ENCODE assay signal across 29 mouse cellular contexts in genomic region chr19:60286810-60287396, GRCm38 (mm10).
DNase-seq lines count a peak whose midpoint lies in the region; ATAC-seq and TF ChIP-seq lines count a peak whose summit lies in the region.
"Had no signal": no experiment of that assay in that cellular context is flagged by ENCODE, and none has a peak within 500 bp of the region (broad histone marks: within the 10 kb centered on the region; RNA-seq: fewer than 3 reads in every experiment).

No protein-coding gene starts in this region.

- H3K4me2 ChIP-seq in forebrain, embryonic 12.5 days = no peak overlapping the region
- no peak overlapping the region for H3K4me2 ChIP-seq in forebrain, embryonic 11.5 days (ENCODE audit: low read depth, low read length, severe bottlenecking)
- no peak overlapping the region for H3K4me2 ChIP-seq in midbrain, embryonic 13.5 days (replicated peaks)
- H3K4me2 ChIP-seq in midbrain, embryonic 11.5 days = no peak overlapping the region
- no peak overlapping the region for H3K4me2 ChIP-seq in forebrain, postnatal 0 days (ENCODE audit: low read depth)
- no peak overlapping the region for H3K4me2 ChIP-seq in midbrain, postnatal 0 days (ENCODE audit: low read depth, low read length, poor library complexity, severe bottlenecking)
- H3K4me2 ChIP-seq: embryonic facial prominence, embryonic 15.5 days; heart, embryonic 12.5 days; limb, embryonic 15.5 days; lung, embryonic 15.5 days had no signal

- no peak for DNase-seq in forebrain, embryonic 11.5 days (ENCODE audit: low spot score)
- no peak for DNase-seq in midbrain, embryonic 11.5 days (ENCODE audit: low spot score, missing footprints)
- DNase-seq in forebrain, postnatal 0 days = peak; percentile 35
- peak; percentile 10 for DNase-seq in midbrain, postnatal 0 days (ENCODE audit: low spot score)
- no peak for DNase-seq in heart, adult 9 months (ENCODE audit: low spot score in 2 of 2)
- DNase-seq in spleen, postnatal 4 days (ENCODE audit: low spot score in 2 of 2) = no peak
- DNase-seq: adrenal gland, adult 8-10 months; cerebellum, adult 11 months; cerebellum, adult 9-11 months; gastrocnemius, postnatal 14 days; heart, adult 11 months; heart, postnatal 10 days; layer of hippocampus, adult 9-11 months; left cerebral cortex, postnatal 4 days; lung, postnatal 4 days; right cerebral cortex, postnatal 4 days; thymus, adult 18-20 months; thymus, postnatal 36 days had no signal

- no peak overlapping the region for H3K9ac ChIP-seq in forebrain, embryonic 12.5 days
- no peak overlapping the region for H3K9ac ChIP-seq in forebrain, embryonic 11.5 days (ENCODE audit: low read length)
- no peak overlapping the region for H3K9ac ChIP-seq in midbrain, embryonic 13.5 days (replicated peaks)
- no peak overlapping the region for H3K9ac ChIP-seq in midbrain, embryonic 11.5 days (ENCODE audit: low read length)
- no peak overlapping the region for H3K9ac ChIP-seq in forebrain, postnatal 0 days
- no peak overlapping the region for H3K9ac ChIP-seq in midbrain, postnatal 0 days (replicated peaks; ENCODE audit: low read length, poor library complexity, severe bottlenecking)
- H3K9ac ChIP-seq: embryonic facial prominence, embryonic 15.5 days; heart, embryonic 12.5 days; limb, embryonic 15.5 days; liver, embryonic 14.5 days; lung, embryonic 15.5 days had no signal

- no peak for TF ChIP-seq CTCF in forebrain, postnatal 0 days (IDR thresholded peaks at IDR 0.05; ENCODE audit: low read depth)
- no peak for TF ChIP-seq CTCF in midbrain, postnatal 0 days (IDR thresholded peaks at IDR 0.05)

- no peaks in the 10 kb centered on the region for H3K9me3 ChIP-seq in forebrain, embryonic 12.5 days
- no peaks in the 10 kb centered on the region for H3K9me3 ChIP-seq in forebrain, embryonic 11.5 days (ENCODE audit: control insufficient read depth, low read length)
- no peaks in the 10 kb centered on the region for H3K9me3 ChIP-seq in midbrain, embryonic 13.5 days
- H3K9me3 ChIP-seq in midbrain, embryonic 11.5 days (ENCODE audit: control insufficient read depth, low read length) = no peaks in the 10 kb centered on the region
- H3K9me3 ChIP-seq in forebrain, postnatal 0 days (ENCODE audit: low read length) = no peaks in the 10 kb centered on the region
- no peaks in the 10 kb centered on the region for H3K9me3 ChIP-seq in midbrain, postnatal 0 days (ENCODE audit: low read length)
- H3K9me3 ChIP-seq: embryonic facial prominence, embryonic 15.5 days; heart, embryonic 12.5 days; limb, embryonic 15.5 days; lung, embryonic 15.5 days had no signal

- H3K27me3 ChIP-seq in forebrain, embryonic 12.5 days = no peaks in the 10 kb centered on the region
- no peaks in the 10 kb centered on the region for H3K27me3 ChIP-seq in forebrain, embryonic 11.5 days (ENCODE audit: control insufficient read depth, insufficient read depth, low read length)
- H3K27me3 ChIP-seq in midbrain, embryonic 13.5 days = no peaks in the 10 kb centered on the region
- no peaks in the 10 kb centered on the region for H3K27me3 ChIP-seq in midbrain, embryonic 11.5 days (ENCODE audit: control insufficient read depth, insufficient read depth, low read length)
- no peaks in the 10 kb centered on the region for H3K27me3 ChIP-seq in forebrain, postnatal 0 days (ENCODE audit: insufficient read depth, low read length)
- no peaks in the 10 kb centered on the region for H3K27me3 ChIP-seq in midbrain, postnatal 0 days (ENCODE audit: insufficient read depth, low read length)
- H3K27me3 ChIP-seq: embryonic facial prominence, embryonic 15.5 days; heart, embryonic 12.5 days; lung, embryonic 15.5 days had no signal

- H3K4me1 ChIP-seq in forebrain, embryonic 12.5 days = no peaks in the 10 kb centered on the region
- H3K4me1 ChIP-seq in forebrain, embryonic 11.5 days (replicated peaks; ENCODE audit: control insufficient read depth, insufficient read depth, low read length) = no peaks in the 10 kb centered on the region
- H3K4me1 ChIP-seq in midbrain, embryonic 13.5 days (replicated peaks) = 0 out of 2 replicates have a peak, but pooled peaks cover 15% of the 10 kb centered on the region
- H3K4me1 ChIP-seq in midbrain, embryonic 11.5 days (ENCODE audit: control insufficient read depth, insufficient read depth, low read length) = no peaks in the 10 kb centered on the region
- peaks cover 4% of the 10 kb centered on the region; the same call in 1 of the 2 replicates for H3K4me1 ChIP-seq in forebrain, postnatal 0 days (ENCODE audit: insufficient read depth)
- no peaks in the 10 kb centered on the region for H3K4me1 ChIP-seq in midbrain, postnatal 0 days (ENCODE audit: insufficient read depth, low read length)
- H3K4me1 ChIP-seq: embryonic facial prominence, embryonic 15.5 days; heart, embryonic 12.5 days; limb, embryonic 15.5 days; lung, embryonic 15.5 days had no signal

- H3K36me3 ChIP-seq in forebrain, embryonic 12.5 days (replicated peaks) = no peaks in the 10 kb centered on the region
- H3K36me3 ChIP-seq in forebrain, embryonic 11.5 days (ENCODE audit: control insufficient read depth, insufficient read depth, low read length) = no peaks in the 10 kb centered on the region
- no peaks in the 10 kb centered on the region for H3K36me3 ChIP-seq in midbrain, embryonic 13.5 days
- H3K36me3 ChIP-seq in midbrain, embryonic 11.5 days (ENCODE audit: control insufficient read depth, insufficient read depth, low read length) = no peaks in the 10 kb centered on the region
- no peaks in the 10 kb centered on the region for H3K36me3 ChIP-seq in forebrain, postnatal 0 days (ENCODE audit: insufficient read depth)
- H3K36me3 ChIP-seq in midbrain, postnatal 0 days (ENCODE audit: insufficient read depth, low read length) = no peaks in the 10 kb centered on the region
- H3K36me3 ChIP-seq: embryonic facial prominence, embryonic 15.5 days; heart, embryonic 12.5 days; limb, embryonic 15.5 days; lung, embryonic 15.5 days had no signal

- WGBS in forebrain, embryonic 12.5 days = 44% methylated on average over 6 of the region's 6 CpGs
- 50% methylated on average over 6 of the region's 6 CpGs for WGBS in forebrain, embryonic 11.5 days
- 28% methylated on average over 6 of the region's 6 CpGs for WGBS in midbrain, embryonic 13.5 days
- WGBS in midbrain, embryonic 11.5 days = 32% methylated on average over 6 of the region's 6 CpGs
- WGBS in forebrain, postnatal 0 days = 27% methylated on average over 6 of the region's 6 CpGs
- WGBS in midbrain, postnatal 0 days = 19% methylated on average over 6 of the region's 6 CpGs

- H3K4me3 ChIP-seq in forebrain, embryonic 12.5 days (replicated peaks) = no peak overlapping the region
- no peak overlapping the region for H3K4me3 ChIP-seq in forebrain, embryonic 11.5 days (ENCODE audit: low read depth, low read length)
- H3K4me3 ChIP-seq in midbrain, embryonic 13.5 days (replicated peaks) = no peak overlapping the region
- no peak overlapping the region for H3K4me3 ChIP-seq in midbrain, embryonic 11.5 days (ENCODE audit: low read depth, low read length)
- H3K4me3 ChIP-seq in forebrain, postnatal 0 days (ENCODE audit: low read depth, low read length) = no peak overlapping the region
- no peak overlapping the region for H3K4me3 ChIP-seq in midbrain, postnatal 0 days (ENCODE audit: low read depth, low read length)
- H3K4me3 ChIP-seq: embryonic facial prominence, embryonic 15.5 days; heart, embryonic 12.5 days; limb, embryonic 15.5 days; lung, embryonic 15.5 days; myocyte had no signal

- no peak for ATAC-seq in forebrain, embryonic 12.5 days (ENCODE audit: low FRiP score)
- ATAC-seq in forebrain, embryonic 11.5 days (replicated peaks; ENCODE audit: low FRiP score) = no peak
- peak; percentile 86 for ATAC-seq in midbrain, embryonic 13.5 days
- ATAC-seq in midbrain, embryonic 11.5 days (ENCODE audit: low FRiP score) = no peak
- ATAC-seq in forebrain, postnatal 0 days = peak; percentile 62
- no peak for ATAC-seq in midbrain, postnatal 0 days (ENCODE audit: low FRiP score)
- ATAC-seq: activated CD4-positive, CD25-positive, alpha-beta regulatory T cell, adult 4 months; intestine, postnatal 0 days had no signal

- peak overlapping the region; percentile 5; the same call in 1 of the 2 replicates for H3K27ac ChIP-seq in forebrain, embryonic 12.5 days
- no peak overlapping the region for H3K27ac ChIP-seq in forebrain, embryonic 11.5 days (ENCODE audit: low read depth, low read length)
- H3K27ac ChIP-seq in midbrain, embryonic 13.5 days = peak overlapping the region; percentile 69
- H3K27ac ChIP-seq in midbrain, embryonic 11.5 days (ENCODE audit: low read depth, low read length) = no peak overlapping the region
- peak overlapping the region; percentile 62; the same call in 1 of the 2 replicates for H3K27ac ChIP-seq in forebrain, postnatal 0 days (ENCODE audit: low read depth, low read length)
- peak overlapping the region; percentile 55; the same call in 1 of the 2 replicates for H3K27ac ChIP-seq in midbrain, postnatal 0 days (ENCODE audit: low read depth, low read length)
- H3K27ac ChIP-seq: embryonic facial prominence, embryonic 15.5 days; kidney, postnatal 0 days; limb, embryonic 15.5 days; liver, embryonic 14.5 days; lung, embryonic 15.5 days had no signal

Comparison
In these comparisons a context has a peak if more than half of its experiments do, and no peak if none do; other contexts are left out.
1. ATAC-seq: peak in midbrain, embryonic 13.5 days (single experiment) and forebrain, postnatal 0 days (single experiment); none in forebrain, embryonic 12.5 days (single experiment), forebrain, embryonic 11.5 days (single experiment), midbrain, embryonic 11.5 days (single experiment) and midbrain, postnatal 0 days (single experiment).
2. H3K27ac ChIP-seq: peak in forebrain, embryonic 12.5 days (single experiment), midbrain, embryonic 13.5 days (single experiment), forebrain, postnatal 0 days (single experiment) and midbrain, postnatal 0 days (single experiment); none in forebrain, embryonic 11.5 days (single experiment) and midbrain, embryonic 11.5 days (single experiment).
3. DNase-seq: peak in forebrain, postnatal 0 days (single experiment) and midbrain, postnatal 0 days (single experiment); none in forebrain, embryonic 11.5 days (single experiment), midbrain, embryonic 11.5 days (single experiment), heart, adult 9 months (0 of 2) and spleen, postnatal 4 days (0 of 2).